Mouse (Mus musculus) heart, adult 2 months (tissue): ENCODE measurements around the gene Tldc2.

Source experiments
- CTCF ChIP-seq: fragments of 200-600 bp; IDR thresholded peaks from 2 replicates; pipeline ENCODE4 v1.8.1; 2022; ENCODE audit warnings: antibody characterized with exemption, mild to moderate bottlenecking, moderate library complexity
- EP300 ChIP-seq: fragments of 200-500 bp; IDR thresholded peaks from 2 replicates; pipeline ENCODE4 v1.6.1; 2011; ENCODE audit warnings: low read depth, low read length, control low read depth; ENCODE audit not compliant: insufficient read depth

DNA sequence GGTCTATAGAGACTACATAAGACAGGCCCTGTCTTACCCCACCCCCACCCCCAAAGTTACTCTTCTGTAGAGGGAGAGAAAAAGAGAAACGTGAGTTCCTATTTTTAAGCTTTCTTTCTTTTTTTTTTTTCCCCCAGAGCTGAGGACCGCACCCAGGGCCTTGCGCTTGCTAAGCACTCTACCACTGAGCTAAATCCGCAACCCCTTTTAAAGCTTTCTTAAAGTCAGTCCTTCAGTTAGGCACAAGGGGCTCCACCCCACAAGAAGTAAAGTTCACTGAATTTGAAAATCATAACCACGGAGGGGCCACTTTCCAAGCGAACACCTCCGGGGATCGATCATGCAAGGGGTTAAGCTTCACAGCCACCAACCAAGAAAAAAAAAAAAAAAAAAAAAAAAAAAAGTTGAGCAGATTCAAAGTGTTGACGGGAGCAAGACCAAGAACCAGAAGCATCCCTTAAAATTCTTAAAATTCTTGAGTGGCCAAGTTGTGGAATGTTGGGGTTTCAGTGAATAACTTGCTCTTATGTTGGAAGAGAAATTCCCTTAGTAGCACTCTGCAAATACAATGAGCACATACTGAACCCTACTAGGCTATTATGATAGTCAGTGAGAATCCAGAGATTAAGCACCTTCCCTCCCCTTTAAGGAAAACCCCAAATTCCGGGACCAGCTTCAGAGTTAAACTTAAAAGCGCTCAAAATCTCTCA, 47.1 kb downstream of the Tldc2 start:
- TF ChIP-seq CTCF = no peak
- no peak for TF ChIP-seq EP300
